Mouse (Mus musculus) CD4-positive helper T cell, adult 2 months (primary cell): ENCODE measurements around the gene Syvn1.

Experiments used
- DNase-seq: peaks from one replicate; pipeline ENCODE4 v3.0.0-alpha.2; 2012; ENCODE audit warnings: low read depth, missing footprints, low spot score

Gene Syvn1

GRCm38 (mm10) chr19:6046294-6047153 is at the start of gene Syvn1:
TSS of gene Syvn1 (plus strand) at chr19:6046576.
- DNase-seq = peak; percentile 96

GRCm38 (mm10) chr19:5998180-5998579 is 48.2 kb upstream of the Syvn1 start:
- no peak for DNase-seq

- no peak for DNase-seq
Observed at GRCm38 (mm10) chr19:5999969-6000368, 46.4 kb upstream of the Syvn1 start.

DNA sequence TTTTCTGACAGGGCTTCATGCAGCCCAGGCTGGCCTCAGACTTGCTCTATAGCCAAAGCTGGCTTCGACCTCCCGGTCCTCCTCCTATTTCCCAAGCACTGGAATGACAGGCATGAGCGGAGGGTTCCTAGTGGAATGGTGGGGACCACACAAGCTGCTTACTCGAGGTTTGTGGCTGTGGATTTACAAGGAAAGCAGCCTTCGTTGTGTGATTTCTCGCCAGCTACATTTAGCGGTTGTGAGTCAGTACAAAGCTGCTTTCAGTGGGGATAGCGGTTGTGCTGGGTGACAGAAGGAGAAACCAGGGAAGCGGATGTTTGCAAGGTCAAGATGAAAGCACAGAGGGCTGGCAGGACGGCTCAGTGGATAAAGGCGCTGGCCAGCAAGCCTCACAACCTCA is 40.8 kb upstream of the Syvn1 start:
- no peak for DNase-seq

GRCm38 (mm10) chr19:6007013-6007412 is 39.4 kb upstream of the Syvn1 start:
- no peak for DNase-seq

DNA sequence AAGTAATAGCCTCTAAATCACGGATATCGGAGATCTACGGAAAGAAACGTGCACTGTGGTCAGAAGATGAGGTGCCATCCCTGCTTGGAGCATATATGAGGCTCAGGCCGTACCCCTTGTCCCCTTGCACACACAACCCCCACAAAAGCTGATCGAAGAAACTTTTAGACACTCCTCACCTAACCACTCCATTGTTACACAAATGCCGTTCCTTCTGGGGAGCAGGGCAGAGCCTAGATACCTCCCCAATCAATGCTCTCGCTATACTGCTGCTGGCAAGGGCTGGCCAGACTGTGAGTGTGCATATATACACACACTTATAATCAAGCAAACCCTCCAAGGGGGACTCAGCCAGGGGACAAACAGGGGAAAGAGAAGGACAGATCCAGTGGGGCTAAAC is 37.2 kb upstream of the Syvn1 start:
- no peak for DNase-seq

DNA sequence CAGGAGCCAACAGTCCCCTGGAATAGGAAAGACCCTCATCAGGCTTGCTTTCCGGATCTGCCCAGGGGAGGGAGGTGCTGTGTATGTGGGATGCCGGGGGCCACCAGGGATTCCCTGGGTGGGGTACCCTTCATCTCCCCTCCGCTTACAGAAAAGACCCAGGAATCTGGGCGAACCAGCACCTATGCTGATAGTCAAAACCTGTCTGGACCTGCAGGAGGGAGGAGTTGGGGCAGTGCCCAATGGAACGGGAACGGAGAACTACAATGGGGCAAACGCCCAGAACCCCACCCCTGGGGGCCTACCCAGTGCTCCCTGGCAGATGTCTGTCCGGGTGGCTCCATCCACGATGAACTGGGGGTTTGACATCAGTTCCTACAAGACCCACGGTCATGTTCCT is 32.7 kb upstream of the Syvn1 start:
- no peak for DNase-seq

- peak; percentile 86 for DNase-seq
Observed at GRCm38 (mm10) chr19:6014991-6015510, 31.3 kb upstream of the Syvn1 start.

DNA sequence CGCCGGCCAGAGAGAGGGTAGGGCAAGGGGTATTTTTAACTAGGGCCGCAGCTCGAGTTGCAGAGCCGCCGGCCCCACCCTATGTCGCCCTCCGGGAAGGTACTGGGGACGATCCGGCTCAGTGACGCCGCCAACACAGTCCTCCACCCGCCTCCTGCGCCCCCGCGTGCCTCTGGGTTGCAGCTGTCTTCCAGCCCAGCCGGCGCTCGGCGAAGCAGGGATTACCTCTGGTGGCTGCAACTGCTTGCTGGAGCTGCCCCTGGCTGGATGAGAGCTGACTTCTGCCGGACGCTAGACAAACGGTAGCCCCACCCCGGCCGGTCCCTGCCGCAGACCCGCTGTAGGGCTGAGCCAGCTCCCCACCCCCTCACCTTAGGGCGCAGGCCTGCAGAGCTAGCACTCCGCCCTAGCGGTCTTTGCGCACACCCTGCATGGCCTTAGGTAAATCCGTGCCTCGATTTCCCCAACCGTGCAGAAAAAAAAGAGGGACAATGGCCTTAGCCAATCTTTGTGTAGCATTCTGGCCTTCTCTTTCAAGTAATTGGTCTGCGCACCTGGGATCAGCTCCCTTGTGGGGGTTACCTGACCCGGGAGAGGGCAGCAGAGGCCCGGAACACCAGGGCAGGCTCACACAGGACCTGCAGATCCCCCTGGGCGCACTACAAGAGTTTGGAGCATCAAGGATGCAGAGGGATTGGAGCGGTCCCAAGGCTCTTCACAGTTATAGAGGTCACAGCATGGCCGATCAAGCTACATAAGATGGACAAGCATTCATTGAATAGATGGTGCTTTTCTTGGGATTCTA is 30.7 kb upstream of the Syvn1 start, which contains the start of gene Capn1:
Gene Capn1, minus strand, starts transcription at position 387 of the 805 bp plus-strand sequence.
- DNase-seq = peak; percentile 78

DNA sequence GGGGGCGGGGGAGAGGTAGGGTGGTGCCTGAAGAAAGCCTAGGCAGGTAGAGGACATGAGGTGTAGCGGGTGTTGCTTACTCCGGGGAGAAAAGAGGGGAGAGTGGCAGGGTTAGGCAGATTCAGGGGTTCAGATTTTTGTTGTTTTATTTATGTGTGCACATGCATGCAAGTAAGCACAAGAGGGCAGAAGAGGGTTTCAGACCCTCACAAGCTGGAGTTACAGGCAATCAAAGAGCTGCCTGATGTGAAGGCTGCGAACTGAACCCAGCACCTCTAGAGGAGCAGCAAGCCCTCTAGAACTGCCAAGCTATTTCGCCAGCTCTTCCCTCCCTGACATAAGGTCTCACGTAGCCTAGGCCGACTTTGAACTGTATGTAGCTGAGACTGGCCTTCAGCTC is 29.8 kb upstream of the Syvn1 start:
- peak; percentile 22 for DNase-seq

DNA sequence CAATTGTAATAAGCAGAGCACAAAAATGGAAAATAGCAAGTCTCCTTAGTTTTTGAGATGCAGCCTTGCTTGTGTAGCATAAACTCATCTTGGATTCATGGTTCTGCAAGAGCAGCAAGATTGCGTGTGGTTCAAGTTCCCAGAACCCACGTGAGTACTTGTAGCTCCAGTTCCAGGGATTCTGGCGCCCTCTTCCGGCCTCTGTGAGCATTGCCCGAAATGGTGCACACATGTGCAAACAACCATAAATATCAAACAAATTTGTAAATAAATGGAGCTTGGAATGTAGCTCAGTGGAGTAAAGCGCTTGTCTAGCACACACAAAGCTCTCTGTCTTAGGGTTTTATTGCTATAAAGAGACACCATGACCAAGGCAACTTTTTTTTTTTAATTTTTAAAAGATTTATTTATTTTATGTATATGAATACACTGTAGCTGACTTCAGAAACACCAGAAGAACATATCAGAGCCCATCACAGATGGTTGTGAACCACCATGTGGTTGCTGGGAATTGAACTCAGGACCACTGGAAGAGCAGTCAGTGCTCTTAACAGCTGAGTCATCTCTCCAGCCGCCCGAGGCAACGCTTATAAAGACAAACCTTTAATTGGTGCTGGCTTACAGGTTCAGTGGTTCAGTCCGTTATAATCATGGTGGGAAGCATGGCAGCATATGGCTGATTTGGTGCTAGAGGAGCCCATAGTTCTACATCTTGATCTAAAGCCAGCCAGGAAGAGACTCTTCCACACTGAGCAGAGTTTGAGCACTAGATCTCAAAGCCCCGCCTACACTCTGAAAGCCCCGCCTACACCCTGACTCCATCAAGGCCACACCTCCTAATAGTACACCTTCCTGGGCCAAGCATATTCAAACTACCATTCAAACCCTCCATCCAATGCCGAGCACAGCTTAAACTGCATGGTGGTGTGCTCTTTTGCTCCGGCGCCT is 28.0 kb upstream of the Syvn1 start:
- DNase-seq = peak; percentile 90

DNA sequence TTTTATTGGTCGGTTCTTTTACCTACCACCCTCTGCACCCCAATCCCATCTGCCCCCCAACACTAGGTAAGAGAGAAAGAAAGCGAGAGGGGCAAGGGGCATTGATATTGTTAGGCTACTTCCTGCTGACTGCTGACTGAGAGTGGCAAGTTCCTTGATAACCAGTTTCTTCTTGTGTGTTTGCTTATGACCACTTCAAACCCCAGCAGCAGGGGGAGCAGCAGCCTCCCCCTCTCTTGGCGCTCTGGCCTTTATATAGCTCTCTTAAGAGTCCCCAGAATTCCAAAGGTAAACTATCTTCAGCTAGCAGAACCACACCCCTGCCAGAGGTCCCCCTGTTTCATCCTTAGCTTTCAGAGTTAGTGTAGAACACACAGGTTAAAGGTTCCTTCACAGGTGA is 26.1 kb upstream of the Syvn1 start:
- DNase-seq = no peak

DNA sequence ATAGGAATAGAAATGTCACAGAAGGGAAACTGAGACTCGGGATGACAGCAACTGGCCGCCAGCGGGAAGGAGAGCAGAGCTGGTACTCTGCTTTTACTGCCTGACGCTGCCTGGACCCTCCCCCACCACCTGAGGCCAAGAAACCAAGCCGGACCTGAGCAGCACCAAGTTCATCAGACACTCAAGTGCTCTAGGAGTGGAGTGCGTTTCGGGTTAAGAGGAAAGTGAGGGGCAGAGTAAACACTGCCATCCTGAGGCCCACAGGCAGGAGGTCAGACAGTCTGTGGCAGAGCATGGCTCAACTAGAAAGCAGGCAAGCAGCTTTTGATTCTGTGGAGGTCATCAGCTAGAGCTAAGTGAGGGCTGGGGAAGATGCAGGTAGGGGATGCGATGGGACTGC is 23.3 kb upstream of the Syvn1 start:
- no peak for DNase-seq

GRCm38 (mm10) chr19:6023930-6024329 is 22.4 kb upstream of the Syvn1 start:
- DNase-seq = no peak

GRCm38 (mm10) chr19:6028991-6029390 is 17.4 kb upstream of the Syvn1 start:
- DNase-seq = no peak

GRCm38 (mm10) chr19:6029426-6029825 is 16.9 kb upstream of the Syvn1 start:
- no peak for DNase-seq

GRCm38 (mm10) chr19:6030520-6031280 is 15.7 kb upstream of the Syvn1 start:
- DNase-seq = no peak

- DNase-seq = no peak
Observed at GRCm38 (mm10) chr19:6035966-6036585, 10.3 kb upstream of the Syvn1 start.

- DNase-seq = no peak
Observed at GRCm38 (mm10) chr19:6037695-6038094, 8.7 kb upstream of the Syvn1 start.

DNA sequence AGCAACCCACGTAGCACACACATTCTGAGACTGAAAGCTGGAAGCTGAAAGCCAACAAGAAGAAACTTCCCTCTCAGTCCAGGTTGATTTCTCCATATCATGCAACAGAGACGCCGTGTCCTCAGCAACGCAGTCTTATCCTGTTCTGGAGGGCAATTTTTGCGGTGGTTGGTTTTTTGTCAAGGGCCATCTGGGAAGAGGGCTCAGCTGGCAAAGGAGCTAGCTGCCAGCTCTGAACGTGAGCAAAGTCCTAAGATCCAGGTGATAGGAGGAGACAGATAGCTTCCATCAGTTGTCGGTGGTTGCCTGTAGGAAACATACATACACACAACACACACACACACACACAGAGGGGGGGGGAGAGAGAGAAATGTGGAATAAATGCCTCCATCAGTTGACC is 8.1 kb upstream of the Syvn1 start:
- no peak for DNase-seq
